Mouse (Mus musculus) layer of hippocampus, adult 8-10 months (tissue): ENCODE data around the gene Srm. TPM values are rescaled to one million over a fixed set of nuclear protein-coding genes. Genes with fewer than 3 reads are reported as not detected.

Experiments used
- DNase-seq, 2 experiments: peaks; one replicate each; pipeline ENCODE4 v3.0.0; 2022; ENCODE audit warnings: low spot score in 2 of 2
- total RNA-seq, 4 experiments: library from RNA; stranded (reverse); gene quantifications; 2 replicates each; pipeline ENCODE4 v1.2.4; 2022

Srm gene
- total RNA-seq, 4 experiments from 2014 or later = 66.5 to 78.3 (median 72.2) TPM

- no peak for DNase-seq
These were observed 10.6 kb downstream of the Srm start for GRCm38 (mm10) chr4:148601871-148602270.

DNA sequence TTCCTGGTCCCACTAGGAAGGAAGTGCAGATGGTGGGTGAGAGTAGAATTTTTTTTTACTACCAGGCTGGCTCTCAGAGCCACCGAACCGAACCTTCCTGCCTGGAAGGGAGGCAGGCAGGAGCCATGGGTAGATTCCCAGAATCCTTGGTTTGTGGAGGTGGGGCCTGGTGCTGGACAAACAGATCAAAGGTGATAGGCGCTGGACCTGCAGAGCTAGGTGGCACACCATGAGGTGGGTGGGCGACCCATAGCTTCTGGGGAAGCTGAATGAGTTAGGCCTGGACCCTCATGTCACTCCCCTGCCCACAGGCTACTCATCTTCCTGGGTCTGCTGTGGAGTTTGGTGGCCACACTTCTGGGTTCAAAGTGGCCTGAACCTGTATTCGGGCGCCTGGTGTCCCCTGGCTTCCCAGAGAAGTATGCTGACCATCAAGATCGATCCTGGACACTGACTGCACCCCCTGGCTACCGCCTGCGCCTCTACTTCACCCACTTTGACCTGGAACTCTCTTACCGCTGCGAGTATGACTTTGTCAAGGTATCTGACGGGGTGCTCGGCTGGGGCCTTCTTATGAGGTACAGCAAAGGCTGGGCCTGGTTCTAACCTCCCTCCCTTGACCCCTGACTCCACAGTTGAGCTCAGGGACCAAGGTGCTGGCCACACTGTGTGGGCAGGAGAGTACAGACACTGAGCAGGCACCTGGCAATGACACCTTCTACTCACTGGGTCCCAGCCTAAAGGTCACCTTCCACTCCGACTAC, 11.2 kb downstream of the Srm start, which contains the start of gene Masp2:
Gene Masp2, plus strand, starts transcription at position 198 of the 764 bp plus-strand sequence.
- DNase-seq = no peak

- no peak for DNase-seq
These were observed 12.3 kb downstream of the Srm start for GRCm38 (mm10) chr4:148603376-148604139.

DNA sequence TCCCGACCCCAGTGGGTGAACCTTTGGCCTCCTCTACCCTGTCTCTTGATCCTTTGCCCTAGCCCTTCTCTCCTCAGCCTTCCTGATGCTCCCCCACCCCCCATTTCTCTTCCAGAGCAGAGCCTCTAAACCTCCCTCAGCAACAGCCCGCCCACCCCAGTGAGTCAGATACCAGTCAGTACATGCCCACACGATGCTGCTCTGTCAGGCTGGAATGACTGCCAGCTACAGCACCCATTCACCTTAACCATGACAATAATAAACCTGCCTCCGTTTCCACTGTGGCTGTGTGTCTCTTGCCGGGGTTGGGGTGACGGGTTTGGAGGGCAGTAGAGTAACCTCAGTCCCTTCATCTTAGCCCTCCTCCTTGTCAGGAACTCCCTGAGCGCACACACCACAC, 12.8 kb downstream of the Srm start:
- DNase-seq = peak; percentile 56 to 61

GRCm38 (mm10) chr4:148604541-148605165, 13.3 kb downstream of the Srm start:
- DNase-seq = peak in 1 of 2 experiments; percentile 63

DNA sequence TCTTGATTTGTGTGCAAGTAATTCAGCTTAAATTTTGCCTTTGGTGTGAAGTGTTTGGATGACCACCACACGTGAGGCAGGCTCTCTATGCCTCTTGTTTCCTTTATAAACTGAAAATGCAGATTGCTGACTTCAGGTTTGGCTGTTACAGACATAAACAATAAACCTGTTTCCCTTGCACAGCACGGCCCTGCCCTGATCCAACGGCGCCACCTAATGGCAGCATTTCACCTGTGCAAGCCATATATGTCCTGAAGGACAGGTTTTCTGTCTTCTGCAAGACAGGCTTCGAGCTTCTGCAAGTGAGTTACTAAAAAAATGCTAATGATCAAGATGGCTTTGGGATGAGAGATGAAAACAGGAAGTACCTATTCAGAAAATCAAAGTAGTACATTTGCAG, 16.5 kb downstream of the Srm start:
- DNase-seq = peak in 1 of 2 experiments; percentile 70

- DNase-seq = no peak
These were observed 18.5 kb downstream of the Srm start for GRCm38 (mm10) chr4:148609805-148610204.

- no peak for DNase-seq
These were observed 19.5 kb downstream of the Srm start for GRCm38 (mm10) chr4:148610631-148611364.

DNA sequence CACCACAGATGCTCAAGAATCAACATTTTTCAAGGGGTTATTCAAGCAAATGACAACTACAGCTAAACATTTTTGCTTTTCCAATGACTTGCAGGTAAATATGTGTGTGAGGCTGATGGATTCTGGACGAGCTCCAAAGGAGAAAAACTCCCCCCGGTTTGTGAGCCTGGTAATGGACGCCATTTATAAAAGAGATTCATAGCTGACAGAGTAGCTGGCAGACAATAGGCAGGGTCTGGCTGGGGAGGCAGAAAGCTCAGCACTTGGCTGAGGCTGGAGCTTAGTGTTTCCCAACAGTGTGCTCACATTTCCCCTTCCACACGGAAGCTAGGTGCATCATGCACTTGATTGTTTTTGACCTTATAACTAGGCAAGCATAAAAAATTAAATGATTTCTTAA, 21.3 kb downstream of the Srm start:
- no peak for DNase-seq

DNA sequence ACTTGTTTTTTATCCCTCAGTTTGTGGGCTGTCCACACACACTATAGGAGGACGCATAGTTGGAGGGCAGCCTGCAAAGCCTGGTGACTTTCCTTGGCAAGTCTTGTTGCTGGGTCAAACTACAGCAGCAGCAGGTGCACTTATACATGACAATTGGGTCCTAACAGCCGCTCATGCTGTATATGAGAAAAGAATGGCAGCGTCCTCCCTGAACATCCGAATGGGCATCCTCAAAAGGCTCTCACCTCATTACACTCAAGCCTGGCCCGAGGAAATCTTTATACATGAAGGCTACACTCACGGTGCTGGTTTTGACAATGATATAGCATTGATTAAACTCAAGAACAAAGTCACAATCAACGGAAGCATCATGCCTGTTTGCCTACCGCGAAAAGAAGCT, 22.4 kb downstream of the Srm start:
- DNase-seq = no peak

DNA sequence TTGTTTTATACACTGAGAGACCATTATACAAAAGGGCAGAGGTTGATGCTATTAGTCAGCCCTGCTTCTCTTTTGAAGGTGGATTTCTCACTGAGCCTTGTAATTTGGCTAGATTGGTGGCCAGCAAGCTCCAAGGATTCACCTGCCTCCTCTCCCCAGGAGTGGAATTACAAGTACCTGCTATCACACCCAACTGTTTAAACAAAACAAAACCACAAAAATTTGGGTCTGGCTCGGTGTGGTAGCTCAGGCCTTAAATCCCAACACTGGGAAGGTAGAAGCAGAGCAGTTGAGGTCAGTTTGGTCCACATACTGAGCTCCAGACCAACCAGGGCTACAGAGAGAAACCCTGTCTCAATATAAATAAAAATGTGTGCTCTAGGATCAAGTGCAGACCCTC, 28.5 kb downstream of the Srm start:
- DNase-seq = no peak

GRCm38 (mm10) chr4:148620718-148621117, 29.4 kb downstream of the Srm start:
- no peak for DNase-seq

GRCm38 (mm10) chr4:148622485-148622884, 31.2 kb downstream of the Srm start:
- no peak for DNase-seq

DNA sequence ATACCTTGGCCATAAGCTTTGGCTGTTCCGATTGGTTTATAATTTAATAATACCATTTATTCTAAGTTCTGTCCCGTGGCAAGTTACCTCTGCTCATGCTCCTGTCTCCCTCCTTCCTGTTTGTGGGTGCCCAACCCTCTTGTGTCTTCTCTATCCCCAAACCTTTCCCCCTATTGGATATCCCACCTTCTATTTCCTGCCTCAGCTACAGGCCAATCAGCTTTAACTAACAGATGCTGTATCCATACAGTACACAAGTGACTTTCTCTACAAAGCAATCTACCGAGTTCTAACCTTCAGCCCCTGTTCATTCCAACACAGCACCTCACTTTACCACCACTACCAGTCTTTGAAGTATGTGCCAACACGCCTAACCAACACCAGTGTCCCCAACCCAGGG, 32.3 kb downstream of the Srm start:
- no peak for DNase-seq

- no peak for DNase-seq
These were observed 33.7 kb downstream of the Srm start for GRCm38 (mm10) chr4:148625010-148625409.

GRCm38 (mm10) chr4:148625756-148626622, 34.7 kb downstream of the Srm start:
- DNase-seq = no peak

GRCm38 (mm10) chr4:148626623-148627185, 35.4 kb downstream of the Srm start, which contains the start of gene Tardbp:
Gene Tardbp (minus strand): TSS chr4:148627019.
- peak; percentile 91 to 93 for DNase-seq

DNA sequence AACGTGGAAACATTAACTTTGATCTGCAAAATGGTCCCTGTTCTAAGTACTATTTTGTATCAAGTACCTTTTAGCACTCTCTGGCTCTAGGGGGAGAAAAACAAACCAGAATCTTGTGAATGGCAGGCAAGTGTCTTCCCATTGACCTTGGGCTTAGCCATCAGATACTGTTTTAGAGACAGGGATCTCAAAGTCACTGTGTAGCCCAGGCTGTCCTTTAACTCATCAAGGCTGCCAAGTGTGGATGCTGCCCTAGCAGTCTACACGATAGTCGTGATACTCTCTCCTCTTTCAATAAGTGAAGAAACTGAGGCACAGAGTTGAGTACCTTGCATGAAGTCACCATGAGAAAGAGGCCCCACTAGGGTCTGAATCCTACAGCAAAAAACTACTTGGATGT, 35.9 kb downstream of the Srm start:
- DNase-seq = no peak

- no peak for DNase-seq
These were observed 40.9 kb downstream of the Srm start for GRCm38 (mm10) chr4:148632013-148632692.
